Mouse (Mus musculus): ENCODE results near the gene Clec2l. TPM values are rescaled to one million over a fixed set of nuclear protein-coding genes. Genes with fewer than 3 reads are reported as not detected.

Gene Clec2l
- total RNA-seq (2021) (under 1 TPM; 0.52 to 0.84 TPM), polyA plus RNA-seq (2012; rRNA removed) (5.9 and 6.7 TPM in 2 replicates)
- long read RNA-seq, partial matches to known transcripts = 1 of 1 reads
- long read RNA-seq, other reads (novel, unspliced or antisense) = 0 of 1 reads

GRCm38 (mm10) chr6:38662714-38663615 lies at the start of gene Clec2l:
Gene Clec2l (plus strand): TSS chr6:38663069.
- Histone ChIP-seq H3K79me2 (replicated peaks; ENCODE audit: control insufficient read depth, insufficient read depth, low read length) (no peaks in the 10 kb centered on the region), H3K36me3 (ENCODE audit: control insufficient read depth, insufficient read depth, low read length) (no peaks in the 10 kb centered on the region), H3K27ac (no peak within 1 kb of the TSS), H3K4me1 (ENCODE audit: control insufficient read depth, insufficient read depth, low read length) (no peaks in the 10 kb centered on the region), H3K4me3 (no peak within 1 kb of the TSS), H3K27me3 (ENCODE audit: control insufficient read depth, insufficient read depth, low read length) (peaks cover 1% of the 10 kb centered on the region; the same call in 1 of the 2 replicates), H3K9ac (ENCODE audit: low read depth, low read length) (no peak within 1 kb of the TSS)
- DNase-seq = peak; percentile 17 to 34
- intact Hi-C loops (cut with DNase I) = no loop called here
- TF ChIP-seq POLR2A (IDR thresholded peaks at IDR 0.05; ENCODE audit: insufficient read depth, low read depth, low read length) (no peak), CTCF (IDR thresholded peaks at IDR 0.05) (no peak), EP300 (IDR thresholded peaks at IDR 0.05; ENCODE audit: insufficient read depth, low read depth, low read length) (no peak)
- 2% methylated on average over 72 of the region's 84 CpGs for WGBS

DNA sequence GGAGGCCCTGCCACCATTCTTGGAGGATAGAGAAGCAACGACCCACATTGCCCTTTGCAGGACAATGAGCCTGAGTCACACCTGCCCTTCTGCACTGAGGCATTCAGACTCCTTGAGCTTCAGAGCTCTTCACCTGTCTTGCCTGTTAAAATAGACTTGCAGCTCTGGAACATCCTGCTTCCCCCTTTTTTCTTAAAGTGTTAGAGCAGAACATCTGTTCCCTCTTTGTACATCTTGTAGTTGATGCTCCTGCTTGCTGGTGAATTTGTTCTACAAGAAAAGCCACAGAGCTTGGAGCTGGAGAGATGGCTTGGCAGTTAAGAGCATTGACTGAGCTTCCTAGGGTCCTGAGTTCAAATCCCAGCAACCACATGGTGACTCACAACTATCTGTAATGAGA lies 40.5 kb upstream of the Clec2l start:
- peaks cover 3% of the 10 kb centered on the region; the same call in 1 of the 2 replicates for H3K4me1 ChIP-seq (ENCODE audit: control insufficient read depth, insufficient read depth, low read length)
- 91% methylated on average over 1 of the region's 1 CpGs for WGBS
- no peak overlapping the region for H3K27ac ChIP-seq
- no peak overlapping the region for H3K4me3 ChIP-seq
- TF ChIP-seq EP300 (IDR thresholded peaks at IDR 0.05; ENCODE audit: insufficient read depth, low read depth, low read length) (no peak), POLR2A (IDR thresholded peaks at IDR 0.05; ENCODE audit: insufficient read depth, low read depth, low read length) (no peak), CTCF (IDR thresholded peaks at IDR 0.05) (no peak)
- no peak for DNase-seq
- no peaks in the 10 kb centered on the region for H3K79me2 ChIP-seq (replicated peaks; ENCODE audit: control insufficient read depth, insufficient read depth, low read length)
- no peak overlapping the region for H3K9ac ChIP-seq (ENCODE audit: low read depth, low read length)
- intact Hi-C loops (cut with DNase I) = no loop called here
- H3K27me3 ChIP-seq (ENCODE audit: control insufficient read depth, insufficient read depth, low read length) = no peaks in the 10 kb centered on the region
- H3K36me3 ChIP-seq (ENCODE audit: control insufficient read depth, insufficient read depth, low read length) = peaks cover 5% of the 10 kb centered on the region

DNA sequence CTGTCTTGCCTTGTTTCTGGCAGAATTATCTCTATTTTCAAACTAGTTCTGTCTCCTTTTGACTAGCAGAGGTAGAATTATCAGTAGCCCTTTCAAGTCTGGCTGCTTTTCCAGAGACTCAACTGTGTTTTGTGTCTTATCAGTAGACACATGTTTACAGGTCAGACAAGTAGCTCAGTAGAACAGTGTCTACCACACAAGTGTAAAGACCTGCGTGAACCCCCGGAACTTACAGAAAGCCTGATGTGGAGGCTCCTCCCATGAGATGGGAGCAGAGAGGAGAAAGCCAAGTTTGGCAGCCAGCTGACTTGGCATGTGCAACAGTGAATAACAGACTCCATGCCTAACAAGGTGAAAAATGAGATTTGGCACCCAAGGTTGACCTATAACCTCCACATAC lies 39.4 kb upstream of the Clec2l start:
- H3K27ac ChIP-seq = no peak overlapping the region
- WGBS = 44% methylated on average over 2 of the region's 2 CpGs

GRCm38 (mm10) chr6:38624439-38624838 lies 38.4 kb upstream of the Clec2l start:
- H3K79me2 ChIP-seq (replicated peaks; ENCODE audit: control insufficient read depth, insufficient read depth, low read length) = no peaks in the 10 kb centered on the region
- no peak overlapping the region for H3K27ac ChIP-seq
- TF ChIP-seq CTCF (IDR thresholded peaks at IDR 0.05) (no peak), POLR2A (IDR thresholded peaks at IDR 0.05; ENCODE audit: insufficient read depth, low read depth, low read length) (no peak), EP300 (IDR thresholded peaks at IDR 0.05; ENCODE audit: insufficient read depth, low read depth, low read length) (no peak)
- WGBS = 6% methylated on average over 1 of the region's 1 CpGs
- no peak overlapping the region for H3K9ac ChIP-seq (ENCODE audit: low read depth, low read length)
- intact Hi-C loops (cut with DNase I) = no loop called here
- no peaks in the 10 kb centered on the region for H3K27me3 ChIP-seq (ENCODE audit: control insufficient read depth, insufficient read depth, low read length)
- peaks cover 5% of the 10 kb centered on the region for H3K36me3 ChIP-seq (ENCODE audit: control insufficient read depth, insufficient read depth, low read length)
- peak in 1 of 2 experiments; percentile 24 for DNase-seq
- peaks cover 3% of the 10 kb centered on the region; the same call in 1 of the 2 replicates for H3K4me1 ChIP-seq (ENCODE audit: control insufficient read depth, insufficient read depth, low read length)
- H3K4me3 ChIP-seq = no peak overlapping the region

More for the DNA sequence above, 39.4 kb upstream of the Clec2l start:
- no peak for DNase-seq
- Histone ChIP-seq H3K27me3 (ENCODE audit: control insufficient read depth, insufficient read depth, low read length) (no peaks in the 10 kb centered on the region), H3K4me1 (ENCODE audit: control insufficient read depth, insufficient read depth, low read length) (peaks cover 3% of the 10 kb centered on the region; the same call in 1 of the 2 replicates), H3K9ac (ENCODE audit: low read depth, low read length) (no peak overlapping the region), H3K4me3 (no peak overlapping the region), H3K79me2 (replicated peaks; ENCODE audit: control insufficient read depth, insufficient read depth, low read length) (no peaks in the 10 kb centered on the region), H3K36me3 (ENCODE audit: control insufficient read depth, insufficient read depth, low read length) (peaks cover 5% of the 10 kb centered on the region)
- intact Hi-C loops (cut with DNase I) = no loop called here
- TF ChIP-seq EP300 (IDR thresholded peaks at IDR 0.05; ENCODE audit: insufficient read depth, low read depth, low read length) = no peak

DNA sequence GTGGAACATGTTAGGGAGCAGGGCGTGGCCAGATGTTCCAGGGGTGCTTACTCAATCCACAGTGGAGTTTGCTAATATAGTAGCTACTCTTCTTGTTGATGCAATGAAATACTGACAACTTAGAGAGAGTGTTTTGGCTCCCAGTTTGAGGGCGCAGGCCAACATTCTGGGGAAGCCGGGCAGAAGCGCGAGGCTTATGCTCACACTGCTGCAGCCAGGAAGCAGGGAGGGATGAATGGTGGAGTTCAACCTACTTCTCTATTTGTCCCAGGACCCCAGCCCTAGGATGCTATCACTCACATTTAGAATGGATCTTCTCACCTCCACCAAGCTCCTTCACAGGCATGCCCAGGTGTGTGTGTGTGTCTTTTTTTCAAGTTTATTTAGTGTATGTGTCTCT lies 36.8 kb upstream of the Clec2l start:
- TF ChIP-seq CTCF (IDR thresholded peaks at IDR 0.05) (no peak), EP300 (IDR thresholded peaks at IDR 0.05; ENCODE audit: insufficient read depth, low read depth, low read length) (no peak), POLR2A (IDR thresholded peaks at IDR 0.05; ENCODE audit: insufficient read depth, low read depth, low read length) (no peak)
- Histone ChIP-seq H3K4me3 (no peak overlapping the region), H3K27ac (no peak overlapping the region), H3K4me1 (ENCODE audit: control insufficient read depth, insufficient read depth, low read length) (peaks cover 3% of the 10 kb centered on the region; the same call in 1 of the 2 replicates), H3K79me2 (replicated peaks; ENCODE audit: control insufficient read depth, insufficient read depth, low read length) (no peaks in the 10 kb centered on the region), H3K36me3 (ENCODE audit: control insufficient read depth, insufficient read depth, low read length) (peaks cover 5% of the 10 kb centered on the region), H3K27me3 (ENCODE audit: control insufficient read depth, insufficient read depth, low read length) (no peaks in the 10 kb centered on the region), H3K9ac (ENCODE audit: low read depth, low read length) (no peak overlapping the region)
- 96% methylated on average over 5 of the region's 5 CpGs for WGBS
- no peak for DNase-seq
- intact Hi-C loops (cut with DNase I) = no loop called here

DNA sequence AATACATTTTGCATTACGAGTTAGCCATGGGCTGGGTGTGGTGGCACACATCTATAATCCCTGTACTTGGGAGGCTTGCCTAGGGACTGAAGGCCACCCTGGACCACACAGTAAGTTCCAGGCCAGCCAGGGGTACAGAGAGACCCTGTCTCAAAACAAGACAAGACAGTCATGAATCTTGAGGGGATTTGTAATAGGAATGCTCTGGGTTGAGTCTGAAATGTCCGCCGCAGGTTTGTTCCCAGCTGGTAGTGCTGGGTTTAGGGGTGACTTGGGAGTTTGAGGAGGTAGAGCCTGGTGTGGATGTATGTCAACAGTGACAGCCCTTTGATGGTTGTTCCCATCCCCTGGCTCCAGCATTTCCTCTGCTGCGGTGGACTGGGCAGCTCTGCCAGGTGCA lies 35.8 kb upstream of the Clec2l start:
- Histone ChIP-seq H3K4me3 (no peak overlapping the region), H3K79me2 (replicated peaks; ENCODE audit: control insufficient read depth, insufficient read depth, low read length) (no peaks in the 10 kb centered on the region), H3K9ac (ENCODE audit: low read depth, low read length) (no peak overlapping the region), H3K27me3 (ENCODE audit: control insufficient read depth, insufficient read depth, low read length) (no peaks in the 10 kb centered on the region), H3K36me3 (ENCODE audit: control insufficient read depth, insufficient read depth, low read length) (peaks cover 5% of the 10 kb centered on the region), H3K27ac (no peak overlapping the region), H3K4me1 (ENCODE audit: control insufficient read depth, insufficient read depth, low read length) (peaks cover 3% of the 10 kb centered on the region; the same call in 1 of the 2 replicates)
- intact Hi-C loops (cut with DNase I) = no loop called here
- no peak for DNase-seq
- 92% methylated on average over 4 of the region's 4 CpGs for whole genome bisulfite sequencing
- TF ChIP-seq EP300 (IDR thresholded peaks at IDR 0.05; ENCODE audit: insufficient read depth, low read depth, low read length) = no peak
- TF ChIP-seq CTCF (IDR thresholded peaks at IDR 0.05) = no peak
- TF ChIP-seq POLR2A (IDR thresholded peaks at IDR 0.05; ENCODE audit: insufficient read depth, low read depth, low read length) = no peak
